Mouse (Mus musculus) heart, postnatal 0 days (tissue): Measurements from ENCODE around the gene Edar. TPM values are rescaled to one million over a fixed set of nuclear protein-coding genes. Genes with fewer than 3 reads are reported as not detected.
A peak's percentile ranks its signal among the peaks of the same experiment; 100 is the strongest.

Experiments used
- ATAC-seq: fragments of 200-750 bp; cut with Nextera tagmentation; 2 replicates; pipeline ENCODE4 v1.8.0; 2017; ENCODE audit warnings: low read depth, moderate number of reproducible peaks, moderate library complexity; ENCODE audit not compliant: insufficient read depth
- DNase-seq: peaks from one replicate; pipeline ENCODE4 v3.0.0-alpha.2; 2016; ENCODE audit warnings: low spot score
- H3K27ac ChIP-seq: fragments of 300-500 bp; sonication (generic); 2 replicates; pipeline ENCODE4 v1.5.1; 2014; ENCODE audit warnings: low read depth, mild to moderate bottlenecking
- H3K27me3 ChIP-seq: fragments of 300-500 bp; sonication (generic); 2 replicates; pipeline ENCODE4 v1.6.1; 2014; ENCODE audit warnings: low read length, mixed read lengths; ENCODE audit not compliant: control insufficient read depth, insufficient read depth
- H3K36me3 ChIP-seq: fragments of 300-500 bp; sonication (generic); replicated peaks from 2 replicates; pipeline ENCODE4 v1.6.1; 2014; ENCODE audit warnings: low read length, mixed read lengths; ENCODE audit not compliant: control insufficient read depth, insufficient read depth
- H3K4me1 ChIP-seq: fragments of 300-500 bp; sonication (generic); 2 replicates; pipeline ENCODE4 v1.6.1; 2014; ENCODE audit warnings: antibody characterized with exemption; ENCODE audit not compliant: control insufficient read depth, insufficient read depth
- H3K4me2 ChIP-seq: fragments of 300-500 bp; sonication (generic); 2 replicates; pipeline ENCODE4 v1.6.1; 2014; ENCODE audit warnings: low read depth, mild to moderate bottlenecking, low read length, moderate library complexity
- H3K4me3 ChIP-seq: fragments of 300-500 bp; sonication (generic); 2 replicates; pipeline ENCODE4 v1.5.1; 2014; ENCODE audit warnings: low read depth, low read length
- H3K9ac ChIP-seq: fragments of 300-500 bp; sonication (generic); replicated peaks from 2 replicates; pipeline ENCODE4 v1.6.1; 2014; ENCODE audit warnings: low read depth, low read length, mixed read lengths
- H3K9me3 ChIP-seq: fragments of 300-500 bp; sonication (generic); replicated peaks from 2 replicates; pipeline ENCODE4 v1.6.1; 2016; ENCODE audit warnings: low read length; ENCODE audit not compliant: control insufficient read depth
- CTCF ChIP-seq: IDR thresholded peaks from 2 replicates; pipeline ENCODE4 v1.5.1; 2016; ENCODE audit warnings: antibody characterized with exemption, control low read depth, low read depth
- EP300 ChIP-seq: IDR thresholded peaks from 2 replicates; pipeline ENCODE4 v1.6.1; 2016; ENCODE audit warnings: antibody characterized with exemption, low read depth
- WGBS: fragments of 180-500 bp; shearing (Covaris S2); extraction: QIAGEN DNeasy Blood & Tissue Kit; methylation state at CpG from one replicate; pipeline ENCODE4 v1.1.7; 2014; 5-methylcytosine and 5-hydroxymethylcytosine counted together
- polyA plus RNA-seq: library from polyadenylated mRNA; unstranded; fragments of >200 nt; fragmentation: Nextera tagmentation; extraction: Ambion mirVana; gene quantifications from 2 replicates; pipeline ENCODE4 v1.2.1, GENCODE M21; 2015
- total RNA-seq: library from RNA; depleted of rRNA; stranded (reverse); fragments of >200 nt; gene quantifications from 2 replicates; pipeline ENCODE4 v1.2.3, GENCODE M21; 2014; ENCODE audit warnings: low replicate concordance

Gene Edar
- total and polyA plus RNA-seq, 2 experiments from 2014 or later, result not detected

- DNase-seq (no peak), ATAC-seq (no peak)
- 73% methylated on average over 7 of the region's 7 CpGs for WGBS
Measured at GRCm38 (mm10) chr10:58610484-58611261, 64.8 kb downstream of the Edar start.

GRCm38 (mm10) chr10:58608858-58609257, 66.6 kb downstream of the Edar start:
- H3K9ac ChIP-seq, result no peak overlapping the region
- H3K27ac ChIP-seq, result no peak overlapping the region
- no peak overlapping the region for H3K4me2 ChIP-seq
- WGBS, result 72% methylated on average over 3 of the region's 3 CpGs
- no peak overlapping the region for H3K4me3 ChIP-seq
- no peaks in the 10 kb centered on the region for H3K9me3 ChIP-seq
- ATAC-seq, result no peak
- H3K4me1 ChIP-seq, result peaks cover 11% of the 10 kb centered on the region
- DNase-seq, result no peak
- TF ChIP-seq EP300, result no peak
- no peak for TF ChIP-seq CTCF
- no peaks in the 10 kb centered on the region for H3K27me3 ChIP-seq
- no peaks in the 10 kb centered on the region for H3K36me3 ChIP-seq

More at GRCm38 (mm10) chr10:58610484-58611261, 64.8 kb downstream of the Edar start:
- no peaks in the 10 kb centered on the region for H3K36me3 ChIP-seq
- no peak overlapping the region for H3K27ac ChIP-seq
- no peak overlapping the region for H3K9ac ChIP-seq
- no peaks in the 10 kb centered on the region for H3K9me3 ChIP-seq
- H3K4me3 ChIP-seq, result no peak overlapping the region
- H3K27me3 ChIP-seq, result no peaks in the 10 kb centered on the region
- H3K4me1 ChIP-seq, result no peaks in the 10 kb centered on the region
- H3K4me2 ChIP-seq, result no peak overlapping the region
- TF ChIP-seq EP300, result no peak
- no peak for TF ChIP-seq CTCF

DNA sequence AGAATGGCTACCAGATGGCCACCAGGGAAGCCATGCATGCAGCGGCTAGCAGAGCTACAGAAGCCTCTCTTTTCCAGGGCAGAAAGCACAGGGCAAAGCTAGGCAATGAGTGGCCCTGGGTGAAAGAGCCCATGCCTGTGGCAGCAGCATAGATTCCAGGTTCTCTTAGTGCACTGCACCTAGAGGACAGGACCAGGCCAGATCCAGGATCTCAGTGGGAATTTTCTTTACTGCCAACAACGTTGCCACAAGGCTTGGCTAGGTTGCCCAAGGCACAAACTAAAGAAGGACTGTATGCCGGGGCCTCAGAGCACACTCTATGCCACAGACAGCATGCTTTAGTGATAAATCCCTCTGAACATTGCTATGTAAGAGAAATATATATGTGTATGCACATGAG, 69.1 kb downstream of the Edar start:
- DNase-seq (no peak), ATAC-seq (no peak)
- Histone ChIP-seq H3K4me1 (peaks cover 11% of the 10 kb centered on the region), H3K27ac (no peak overlapping the region), H3K27me3 (no peaks in the 10 kb centered on the region), H3K9ac (no peak overlapping the region), H3K9me3 (no peaks in the 10 kb centered on the region), H3K36me3 (no peaks in the 10 kb centered on the region), H3K4me3 (no peak overlapping the region), H3K4me2 (no peak overlapping the region)
- TF ChIP-seq CTCF, result no peak
- TF ChIP-seq EP300, result no peak
- 84% methylated on average over 3 of the region's 3 CpGs for WGBS

- Histone ChIP-seq H3K4me1 (peaks cover 11% of the 10 kb centered on the region), H3K4me2 (no peak overlapping the region), H3K9me3 (no peaks in the 10 kb centered on the region), H3K36me3 (no peaks in the 10 kb centered on the region), H3K27me3 (no peaks in the 10 kb centered on the region), H3K27ac (0 out of 2 replicates have a peak overlapping the region, but pooled peaks have one; percentile 36), H3K9ac (no peak overlapping the region), H3K4me3 (no peak overlapping the region)
- TF ChIP-seq EP300 (no peak), CTCF (no peak)
- DNase-seq (peak; percentile 24), ATAC-seq (peak; percentile 76)
- WGBS, result 21% methylated on average over 2 of the region's 2 CpGs
Measured at GRCm38 (mm10) chr10:58604779-58605178, 70.7 kb downstream of the Edar start.

GRCm38 (mm10) chr10:58601946-58602345, 73.5 kb downstream of the Edar start:
- Histone ChIP-seq H3K9me3 (no peaks in the 10 kb centered on the region), H3K27ac (no peak overlapping the region), H3K9ac (no peak overlapping the region), H3K36me3 (no peaks in the 10 kb centered on the region), H3K4me3 (no peak overlapping the region), H3K4me1 (peaks cover 11% of the 10 kb centered on the region), H3K4me2 (no peak overlapping the region), H3K27me3 (no peaks in the 10 kb centered on the region)
- DNase-seq (no peak), ATAC-seq (no peak)
- no peak for TF ChIP-seq EP300
- TF ChIP-seq CTCF, result no peak
- WGBS, result 61% methylated on average over 7 of the region's 7 CpGs
